Mouse (Mus musculus) spleen, adult 2 months (tissue): ENCODE measurements around the gene Pced1b.

Experiments
- CTCF ChIP-seq: fragments of 200-500 bp; IDR thresholded peaks from 2 replicates; pipeline ENCODE4 v1.5.1; 2011; ENCODE audit warnings: mild to moderate bottlenecking, inconsistent platforms; ENCODE audit not compliant: insufficient read depth, insufficient read length, insufficient replicate concordance; ENCODE audit errors: extremely low read depth
- POLR2A ChIP-seq: fragments of 200-500 bp; IDR thresholded peaks from 2 replicates; pipeline ENCODE4 v1.6.1; 2011; ENCODE audit warnings: low read depth, low read length, inconsistent platforms

GRCm38 (mm10) chr15:97342336-97342735, 95.4 kb downstream of the Pced1b start:
- no peak for TF ChIP-seq POLR2A
- TF ChIP-seq CTCF: no peak
